Mouse (Mus musculus) liver, adult (tissue): ENCODE measurements around the gene Abhd14b.

Source experiments
- GATA4 ChIP-seq: IDR thresholded peaks from 2 replicates; pipeline ENCODE4 v1.6.1; 2014; ENCODE audit warnings: mild to moderate bottlenecking, low read length; ENCODE audit not compliant: insufficient replicate concordance

Gene Abhd14b

GRCm38 (mm10) chr9:106447348-106447747 is at the start of gene Abhd14b, which contains the start of gene Abhd14a:
TSS of gene Abhd14b (plus strand) at chr9:106447459.
TSS of gene Abhd14a (minus strand) at chr9:106447678.
- TF ChIP-seq GATA4: peak; percentile 8; the same call in 1 of the 2 replicates

DNA sequence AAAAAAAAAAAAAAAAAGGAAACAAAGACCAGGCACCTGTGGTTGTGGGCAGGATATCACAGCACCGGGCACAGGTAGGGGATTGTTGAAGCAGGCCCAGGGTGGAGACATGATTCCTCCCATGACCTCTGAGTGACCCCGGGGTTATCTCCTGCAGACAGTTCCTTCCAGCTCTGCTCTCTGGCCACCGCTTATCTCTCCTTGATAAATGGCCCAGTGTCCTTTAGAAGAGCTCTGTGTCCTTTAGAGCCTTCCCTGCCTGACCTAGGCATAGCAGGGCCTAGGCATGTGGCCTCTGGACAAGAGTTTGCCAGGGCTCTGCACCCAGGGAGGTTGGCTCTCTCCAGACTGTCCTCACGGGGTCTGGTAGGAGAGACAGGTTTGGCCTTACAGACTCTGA is 49.5 kb upstream of the Abhd14b start:
- TF ChIP-seq GATA4: peak; percentile 79; the same call in 1 of the 2 replicates

GRCm38 (mm10) chr9:106398667-106399311 is 48.5 kb upstream of the Abhd14b start:
- no peak for TF ChIP-seq GATA4

DNA sequence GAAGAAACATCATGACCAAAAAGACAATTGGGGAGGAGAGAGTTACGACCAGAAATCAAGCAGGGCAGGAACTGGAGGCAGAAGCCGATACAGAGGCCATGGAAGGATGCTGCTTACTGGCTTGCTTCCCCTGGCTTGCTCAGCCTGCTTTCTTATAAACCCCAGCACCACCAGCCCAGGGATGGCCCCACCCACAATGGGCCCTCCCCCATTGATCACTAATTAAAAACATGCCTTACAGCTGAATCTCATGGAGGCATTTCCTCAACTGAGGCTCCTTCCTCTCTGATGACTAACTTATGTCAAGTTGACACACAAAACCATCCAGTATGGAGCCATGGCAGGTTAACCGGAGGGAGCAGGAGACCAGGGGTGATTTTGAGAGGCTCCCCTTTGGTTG is 47.5 kb upstream of the Abhd14b start:
- no peak for TF ChIP-seq GATA4

GRCm38 (mm10) chr9:106402149-106402548 is 45.1 kb upstream of the Abhd14b start:
- TF ChIP-seq GATA4: no peak

DNA sequence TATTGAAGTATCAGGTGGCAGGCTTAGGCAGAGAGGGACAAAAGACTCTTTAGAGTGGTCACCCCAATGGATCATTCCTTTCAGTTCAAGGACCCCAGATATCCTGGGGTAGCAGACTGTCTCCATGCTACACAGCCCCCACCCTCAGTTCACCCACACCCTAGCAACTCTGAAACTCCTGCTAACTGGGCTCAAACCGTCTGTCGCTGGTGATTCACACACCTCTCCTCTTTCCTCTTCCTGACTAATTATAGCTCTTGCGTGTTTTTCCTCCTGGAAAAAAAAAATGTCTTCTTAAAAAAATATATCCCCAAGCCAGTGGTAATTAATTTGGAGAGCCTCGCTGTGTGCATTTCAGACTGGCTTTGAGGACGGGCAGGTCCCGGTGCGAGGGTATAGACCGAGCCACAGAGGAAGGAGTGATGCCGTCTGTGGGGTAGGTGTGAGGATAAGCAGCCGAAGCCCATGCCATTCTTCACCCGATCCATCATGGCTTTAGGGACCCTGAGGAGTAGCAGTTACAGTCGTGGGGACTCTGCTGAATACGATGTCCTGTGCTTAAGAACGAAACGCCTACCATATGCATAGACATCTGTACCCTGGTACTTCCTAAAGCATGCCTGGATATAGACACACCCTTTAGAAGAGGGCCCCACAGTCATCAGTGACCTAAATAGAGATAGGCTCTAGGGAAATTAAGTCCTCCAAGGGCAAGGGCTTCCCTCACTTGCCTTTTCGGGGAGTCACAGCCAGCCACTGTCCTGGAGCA is 44.5 kb upstream of the Abhd14b start:
- no peak for TF ChIP-seq GATA4

DNA sequence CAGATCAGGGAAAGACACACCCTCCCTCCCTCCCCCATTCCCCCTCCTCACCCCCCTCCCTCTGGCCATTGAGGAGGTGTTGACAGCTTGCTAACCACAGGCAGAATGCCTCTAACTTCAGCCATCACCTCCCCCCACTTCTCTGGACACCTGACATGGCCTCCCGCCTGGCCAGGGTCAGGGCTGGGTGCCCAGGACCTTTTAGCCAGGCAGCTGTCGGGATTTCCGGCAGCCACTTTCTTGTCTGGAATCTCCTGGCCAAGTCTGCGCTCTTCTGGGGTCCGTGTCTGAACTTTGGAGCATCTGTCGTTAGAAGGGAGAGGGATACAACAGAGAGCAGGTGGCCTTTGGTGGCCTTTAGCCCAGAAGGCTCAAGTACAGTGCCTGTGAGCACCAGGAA is 42.0 kb upstream of the Abhd14b start:
- no peak for TF ChIP-seq GATA4

DNA sequence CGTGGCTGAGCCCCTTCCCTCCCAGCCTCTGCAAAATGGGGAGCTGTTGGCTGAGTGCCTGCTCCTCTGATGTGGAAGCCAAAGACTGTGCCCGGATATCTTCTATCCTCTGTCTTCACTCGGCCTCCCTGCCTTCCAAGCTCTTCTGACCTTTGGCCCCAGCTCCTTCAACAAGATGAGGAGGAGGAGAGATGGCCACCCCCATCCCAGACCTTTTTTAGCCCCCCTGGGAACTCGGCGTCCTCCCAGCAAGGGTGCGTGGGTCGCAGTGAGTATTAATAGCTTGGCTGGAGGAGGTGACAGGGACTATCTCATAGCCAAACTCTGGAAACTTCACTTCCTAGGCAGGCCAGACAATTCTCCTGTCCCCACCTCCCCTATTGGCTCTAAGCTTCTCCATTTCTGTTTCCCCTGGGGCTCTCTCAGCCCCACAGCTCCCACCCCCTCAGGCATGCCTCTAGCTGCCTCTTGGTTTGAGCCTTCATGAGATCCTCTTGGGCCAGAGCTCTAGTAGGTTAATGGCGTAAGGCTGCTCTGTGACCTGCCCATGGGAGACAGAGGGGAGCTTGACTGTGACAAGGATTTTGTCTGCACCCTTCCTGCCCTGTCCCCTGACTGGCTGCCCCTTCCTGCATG is 40.7 kb upstream of the Abhd14b start:
- TF ChIP-seq GATA4: no peak; the same call in 1 of the 2 replicates

GRCm38 (mm10) chr9:106409096-106409495 is 38.2 kb upstream of the Abhd14b start:
- TF ChIP-seq GATA4: no peak

DNA sequence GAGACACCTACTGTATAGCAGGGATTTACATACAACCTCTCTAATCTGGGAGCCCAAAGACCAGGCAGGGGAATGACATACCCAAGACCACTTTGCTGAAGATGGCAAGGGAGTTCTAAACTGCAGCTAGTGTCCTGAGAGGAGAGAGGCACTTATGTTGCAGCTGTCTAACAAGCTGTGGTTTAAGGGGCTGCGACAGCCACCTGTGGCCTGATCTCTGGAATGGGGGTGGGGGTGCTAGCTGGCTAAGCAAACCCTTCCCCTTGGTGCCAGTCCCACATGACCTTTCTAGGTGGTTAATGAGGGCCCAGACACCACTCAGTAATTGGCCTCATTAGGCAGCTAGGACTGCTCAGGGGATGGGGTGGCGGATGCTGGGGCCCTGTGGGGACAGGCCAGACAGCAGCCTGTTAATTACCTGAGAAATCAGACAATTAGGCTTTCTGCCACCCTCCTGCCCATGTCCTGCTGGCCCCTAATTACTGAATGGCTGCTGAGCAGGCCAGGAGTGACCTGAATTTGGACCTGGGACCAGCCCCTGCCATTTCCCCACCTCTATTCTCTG is 37.1 kb upstream of the Abhd14b start:
- TF ChIP-seq GATA4: no peak

DNA sequence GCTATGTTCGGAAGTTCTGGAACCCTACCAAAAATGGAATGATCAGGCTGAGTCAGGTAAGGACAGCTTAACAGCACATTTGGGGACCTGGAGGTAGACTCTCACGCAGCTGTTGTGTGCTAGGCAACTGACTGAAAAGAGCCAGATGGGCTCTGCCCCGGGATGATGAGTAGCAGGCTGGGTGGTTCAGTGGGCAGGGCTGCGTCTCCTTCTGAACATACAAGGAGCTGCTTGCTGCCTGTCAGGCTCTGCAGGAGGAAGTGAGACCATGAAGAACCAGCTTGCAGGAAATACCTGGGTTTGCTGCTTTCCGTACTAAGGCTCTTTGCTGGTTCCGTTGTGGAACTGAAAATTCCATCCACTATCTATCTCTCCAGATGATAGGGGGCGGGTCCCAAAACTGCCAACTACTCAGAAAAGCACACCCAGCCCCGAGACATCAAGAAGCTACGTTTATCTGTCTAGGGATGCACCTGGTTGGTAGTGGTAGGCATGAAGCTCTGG is 36.1 kb upstream of the Abhd14b start:
- no peak for TF ChIP-seq GATA4

DNA sequence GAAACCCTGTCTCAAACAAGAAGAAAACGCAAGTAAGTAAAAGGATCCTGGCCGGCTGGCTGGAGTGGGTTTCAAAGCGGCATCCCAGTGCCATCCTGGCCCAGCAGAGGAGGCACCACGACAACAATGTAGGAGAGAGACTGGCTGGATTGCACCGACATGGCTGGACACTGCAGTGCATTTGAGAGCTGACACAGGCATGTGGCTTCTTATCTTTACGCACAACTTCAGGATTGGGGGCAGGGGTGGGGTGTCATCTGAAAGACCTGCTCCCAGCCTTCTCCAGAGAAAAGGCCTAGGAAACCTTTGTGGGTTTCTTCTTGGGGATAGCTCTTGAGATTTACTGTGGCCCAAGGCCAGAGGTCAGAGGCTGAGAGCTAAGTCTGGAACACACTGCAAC is 35.5 kb upstream of the Abhd14b start:
- TF ChIP-seq GATA4: no peak

- no peak for TF ChIP-seq GATA4
Measured at GRCm38 (mm10) chr9:106412210-106412609, 35.0 kb upstream of the Abhd14b start.

DNA sequence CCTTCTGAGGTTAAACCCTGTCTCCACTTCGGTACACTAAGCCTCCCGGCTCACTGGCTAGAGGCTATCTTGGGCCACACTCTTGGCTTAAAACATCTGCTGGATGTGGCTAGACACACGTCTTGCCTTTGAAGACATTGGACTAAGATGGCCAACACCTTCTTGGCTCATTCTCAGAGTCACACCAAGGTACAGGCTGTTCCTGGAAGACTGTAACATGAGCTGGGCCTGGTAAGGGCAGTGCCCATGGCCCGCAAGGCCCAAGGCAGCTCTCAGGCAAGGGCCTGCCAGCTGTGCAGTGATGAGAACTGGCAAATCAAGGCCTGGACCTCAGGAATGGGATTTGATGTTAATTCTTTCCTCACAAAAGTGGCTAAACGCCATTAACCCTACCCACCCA is 33.7 kb upstream of the Abhd14b start:
- TF ChIP-seq GATA4: no peak

DNA sequence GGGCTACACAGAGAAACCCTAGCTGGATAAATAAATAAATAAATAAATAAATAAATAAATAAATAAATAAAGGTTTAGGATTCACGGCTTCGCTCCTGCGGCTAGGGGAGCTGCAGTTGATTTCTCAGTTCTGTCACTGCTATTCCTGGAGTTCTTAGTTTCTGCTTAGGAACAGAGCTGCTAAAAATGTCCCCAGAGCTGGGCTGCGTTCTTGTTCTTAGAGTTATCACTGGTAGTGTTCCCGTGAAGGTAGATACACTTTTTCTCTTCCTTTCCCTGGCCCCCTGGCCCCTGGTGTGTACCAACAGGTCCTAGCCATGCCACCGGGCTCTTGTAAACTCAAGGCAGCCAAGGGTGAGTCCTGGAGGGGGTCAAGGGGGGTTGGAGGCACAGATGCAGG is 30.4 kb upstream of the Abhd14b start:
- no peak for TF ChIP-seq GATA4

DNA sequence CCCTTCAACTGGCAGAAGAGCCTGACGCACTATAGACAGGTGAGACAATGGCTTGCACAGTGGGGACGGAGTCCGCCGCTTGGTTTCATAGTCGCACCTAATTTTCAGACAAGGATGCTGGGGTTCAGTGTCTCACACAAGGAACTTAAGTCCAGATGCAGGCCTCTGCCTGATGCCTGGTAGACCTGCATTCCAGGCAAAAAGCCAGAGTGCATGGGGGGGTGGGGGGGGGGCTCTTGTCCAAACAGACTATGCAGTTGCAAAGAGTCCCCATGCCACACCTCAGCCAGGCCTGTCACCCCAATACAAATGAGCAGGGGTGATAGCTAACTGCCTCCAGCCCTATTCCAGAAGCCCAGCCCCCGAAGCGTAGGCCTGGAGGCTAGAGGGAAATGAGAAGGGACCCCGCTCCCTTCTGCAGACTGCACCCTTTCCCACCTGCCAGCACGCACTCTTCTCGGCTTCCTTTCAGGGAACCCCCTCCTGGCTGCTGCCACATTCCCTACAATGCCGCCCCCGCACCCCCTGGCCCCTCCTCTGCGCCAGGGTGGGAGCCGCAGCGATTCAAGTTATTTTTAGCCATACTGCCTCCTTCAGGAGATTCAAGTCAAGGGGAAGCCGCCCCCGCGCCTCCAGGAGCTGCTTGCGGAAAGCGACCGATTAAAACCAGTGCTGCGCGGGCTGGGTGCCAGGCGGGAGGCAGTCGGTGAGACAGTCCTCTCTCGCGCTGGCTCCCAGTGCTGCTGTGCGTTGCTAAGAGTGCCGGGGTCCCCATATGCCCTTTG is 29.2 kb upstream of the Abhd14b start:
- TF ChIP-seq GATA4: no peak; the same call in 1 of the 2 replicates
